Mouse (Mus musculus): ENCODE measurements around the gene Aox4. TPM values are rescaled to one million over a fixed set of nuclear protein-coding genes. Genes with fewer than 3 reads are reported as not detected.

Gene Aox4
- polyA plus RNA-seq, 2 experiments: 0.78 to 2.5 TPM

- Histone ChIP-seq H3K4me1 (ENCODE audit: control insufficient read depth, insufficient read depth, low read length) (peaks cover 12% of the 10 kb centered on the region), H3K27me3 (ENCODE audit: control insufficient read depth, insufficient read depth, low read length) (no peaks in the 10 kb centered on the region), H3K27ac (replicated peaks; ENCODE audit: low read depth, low read length) (no peak overlapping the region), H3K36me3 (ENCODE audit: control insufficient read depth, insufficient read depth, low read length) (no peaks in the 10 kb centered on the region), H3K9me3 (ENCODE audit: control insufficient read depth, low read length) (no peaks in the 10 kb centered on the region), H3K4me3 (replicated peaks; ENCODE audit: low read length) (no peak overlapping the region), H3K9ac (ENCODE audit: low read depth, low read length, severe bottlenecking) (no peak overlapping the region), H3K4me2 (replicated peaks; ENCODE audit: low read depth, low read length, severe bottlenecking) (no peak overlapping the region)
- no peak for DNase-seq (ENCODE audit: low spot score)
- TF ChIP-seq POLR2A (IDR thresholded peaks at IDR 0.05; ENCODE audit: borderline replicate concordance, extremely low read depth, insufficient read depth, insufficient read length): no peak
- WGBS: 83% methylated on average over 3 of the region's 3 CpGs
- no peak for ATAC-seq (ENCODE audit: low FRiP score, low read depth)
These were observed 77.9 kb downstream of the Aox4 start for GRCm38 (mm10) chr1:58288091-58288490.

GRCm38 (mm10) chr1:58289863-58290469, 79.8 kb downstream of the Aox4 start:
- no peak overlapping the region for H3K4me2 ChIP-seq (replicated peaks; ENCODE audit: low read depth, low read length, severe bottlenecking)
- no peak for TF ChIP-seq POLR2A (IDR thresholded peaks at IDR 0.05; ENCODE audit: borderline replicate concordance, extremely low read depth, insufficient read depth, insufficient read length)
- H3K9ac ChIP-seq (ENCODE audit: low read depth, low read length, severe bottlenecking): no peak overlapping the region
- no peak for ATAC-seq (ENCODE audit: low FRiP score, low read depth)
- no peaks in the 10 kb centered on the region for H3K9me3 ChIP-seq (ENCODE audit: control insufficient read depth, low read length)
- no peak overlapping the region for H3K4me3 ChIP-seq (replicated peaks; ENCODE audit: low read length)
- no peaks in the 10 kb centered on the region for H3K27me3 ChIP-seq (ENCODE audit: control insufficient read depth, insufficient read depth, low read length)
- H3K27ac ChIP-seq (replicated peaks; ENCODE audit: low read depth, low read length): no peak overlapping the region
- 63% methylated on average over 16 of the region's 16 CpGs for WGBS
- H3K4me1 ChIP-seq (ENCODE audit: control insufficient read depth, insufficient read depth, low read length): peaks cover 12% of the 10 kb centered on the region
- DNase-seq (ENCODE audit: low spot score): no peak
- H3K36me3 ChIP-seq (ENCODE audit: control insufficient read depth, insufficient read depth, low read length): no peaks in the 10 kb centered on the region

GRCm38 (mm10) chr1:58291394-58292300, 81.5 kb downstream of the Aox4 start:
- Histone ChIP-seq H3K27me3 (ENCODE audit: control insufficient read depth, insufficient read depth, low read length) (no peaks in the 10 kb centered on the region), H3K4me1 (ENCODE audit: control insufficient read depth, insufficient read depth, low read length) (peaks cover 12% of the 10 kb centered on the region), H3K9ac (ENCODE audit: low read depth, low read length, severe bottlenecking) (no peak overlapping the region), H3K4me3 (replicated peaks; ENCODE audit: low read length) (no peak overlapping the region), H3K27ac (replicated peaks; ENCODE audit: low read depth, low read length) (0 out of 2 replicates have a peak overlapping the region, but pooled peaks have one; percentile 26), H3K9me3 (ENCODE audit: control insufficient read depth, low read length) (no peaks in the 10 kb centered on the region), H3K4me2 (replicated peaks; ENCODE audit: low read depth, low read length, severe bottlenecking) (no peak overlapping the region), H3K36me3 (ENCODE audit: control insufficient read depth, insufficient read depth, low read length) (no peaks in the 10 kb centered on the region)
- TF ChIP-seq POLR2A (IDR thresholded peaks at IDR 0.05; ENCODE audit: borderline replicate concordance, extremely low read depth, insufficient read depth, insufficient read length): no peak
- ATAC-seq (ENCODE audit: low FRiP score, low read depth) (peak; percentile 70), DNase-seq (ENCODE audit: low spot score) (peak; percentile 75)
- WGBS: 37% methylated on average over 13 of the region's 13 CpGs

- H3K9ac ChIP-seq (ENCODE audit: low read depth, low read length, severe bottlenecking): no peak overlapping the region
- DNase-seq (ENCODE audit: low spot score) (no peak), ATAC-seq (ENCODE audit: low FRiP score, low read depth) (no peak)
- H3K4me3 ChIP-seq (replicated peaks; ENCODE audit: low read length): no peak overlapping the region
- TF ChIP-seq POLR2A (IDR thresholded peaks at IDR 0.05; ENCODE audit: borderline replicate concordance, extremely low read depth, insufficient read depth, insufficient read length): no peak
- no peaks in the 10 kb centered on the region for H3K36me3 ChIP-seq (ENCODE audit: control insufficient read depth, insufficient read depth, low read length)
- no peak overlapping the region for H3K27ac ChIP-seq (replicated peaks; ENCODE audit: low read depth, low read length)
- no peaks in the 10 kb centered on the region for H3K9me3 ChIP-seq (ENCODE audit: control insufficient read depth, low read length)
- H3K4me1 ChIP-seq (ENCODE audit: control insufficient read depth, insufficient read depth, low read length): peaks cover 12% of the 10 kb centered on the region
- no peak overlapping the region for H3K4me2 ChIP-seq (replicated peaks; ENCODE audit: low read depth, low read length, severe bottlenecking)
- H3K27me3 ChIP-seq (ENCODE audit: control insufficient read depth, insufficient read depth, low read length): no peaks in the 10 kb centered on the region
- WGBS: 78% methylated on average over 5 of the region's 5 CpGs
These were observed 84.5 kb downstream of the Aox4 start for GRCm38 (mm10) chr1:58294730-58295129.

- Histone ChIP-seq H3K4me3 (replicated peaks; ENCODE audit: low read length) (no peak overlapping the region), H3K9ac (ENCODE audit: low read depth, low read length, severe bottlenecking) (no peak overlapping the region), H3K4me1 (ENCODE audit: control insufficient read depth, insufficient read depth, low read length) (peaks cover 12% of the 10 kb centered on the region), H3K27me3 (ENCODE audit: control insufficient read depth, insufficient read depth, low read length) (no peaks in the 10 kb centered on the region), H3K36me3 (ENCODE audit: control insufficient read depth, insufficient read depth, low read length) (no peaks in the 10 kb centered on the region), H3K4me2 (replicated peaks; ENCODE audit: low read depth, low read length, severe bottlenecking) (no peak overlapping the region), H3K27ac (replicated peaks; ENCODE audit: low read depth, low read length) (no peak overlapping the region), H3K9me3 (ENCODE audit: control insufficient read depth, low read length) (no peaks in the 10 kb centered on the region)
- no peak for TF ChIP-seq POLR2A (IDR thresholded peaks at IDR 0.05; ENCODE audit: borderline replicate concordance, extremely low read depth, insufficient read depth, insufficient read length)
- ATAC-seq (ENCODE audit: low FRiP score, low read depth) (peak; percentile 59; the same call in 1 of the 2 replicates), DNase-seq (ENCODE audit: low spot score) (peak; percentile 82)
- 5% methylated on average over 7 of the region's 7 CpGs for WGBS
These were observed 86.1 kb downstream of the Aox4 start for GRCm38 (mm10) chr1:58296278-58296677.

All from limb, embryonic 14.5 days (tissue).